Mouse (Mus musculus): ENCODE measurements around the gene Rnf182.

GRCm38 (mm10) chr13:43691755-43692154, 76.2 kb downstream of the Rnf182 start:
- no peak for TF ChIP-seq POLR2A (IDR thresholded peaks at IDR 0.05; ENCODE audit: borderline replicate concordance, low read depth, low read length)
- TF ChIP-seq CTCF (IDR thresholded peaks at IDR 0.05; ENCODE audit: low read depth, low read length) = no peak
